Mouse (Mus musculus): ENCODE results near the gene Syne3. TPM values are rescaled to one million over a fixed set of nuclear protein-coding genes. Genes with fewer than 3 reads are reported as not detected.

Gene Syne3
- total RNA-seq, 1 experiment: 1.5 TPM

DNA sequence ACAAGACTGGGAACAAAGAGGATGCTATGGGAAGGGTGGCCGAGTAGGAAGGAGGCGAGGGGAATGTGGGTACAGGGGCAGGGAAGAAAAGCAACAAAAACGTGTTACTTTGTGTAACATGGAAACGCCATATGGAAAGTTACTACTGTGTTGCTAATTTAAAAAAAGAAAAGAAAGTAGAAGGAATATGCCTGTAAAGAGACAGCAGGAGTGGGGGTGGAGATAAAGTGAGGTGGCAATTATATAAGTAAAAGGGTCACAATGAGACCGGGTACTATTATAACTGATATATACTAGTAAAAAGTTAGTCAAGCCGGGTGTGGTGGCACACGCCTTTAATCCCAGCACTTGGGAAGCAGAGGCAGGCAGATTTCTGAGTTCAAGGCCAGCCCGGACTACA lies 92.8 kb downstream of the Syne3 start:
- Histone ChIP-seq H3K4me3 (ENCODE audit: insufficient read depth in 1 of 2, low read depth in 1 of 2, low read length in 2 of 2, poor library complexity in 1 of 2, severe bottlenecking in 1 of 2) (no peak overlapping the region), H3K36me3 (ENCODE audit: control insufficient read depth, insufficient read depth, low read length, poor library complexity, severe bottlenecking) (no peaks in the 10 kb centered on the region), H3K27ac (ENCODE audit: insufficient read depth, low read depth, low read length, poor library complexity, severe bottlenecking) (no peak overlapping the region), H3K9me3 (ENCODE audit: control insufficient read depth, insufficient read depth, low read depth, low read length) (no peaks in the 10 kb centered on the region), H3K9ac (ENCODE audit: insufficient read depth, low read depth, low read length, poor library complexity, severe bottlenecking) (no peak overlapping the region), H3K4me1 (ENCODE audit: control insufficient read depth in 2 of 2, insufficient read depth in 2 of 2, low read length in 2 of 2, poor library complexity in 1 of 2) (peaks cover 0 to 5% of the 10 kb centered on the region in 2 experiments; a peak in 1 of 4 replicates)
- in situ Hi-C loops (cut with MboI; ENCODE audit: low sequenced_read_pairs in 2 of 2, unreplicated experiment in 2 of 2): no loop called here
- no peak for DNase-seq (ENCODE audit: low read depth, low spot score)
- TF ChIP-seq HCFC1 (IDR thresholded peaks at IDR 0.05; ENCODE audit: borderline replicate concordance, insufficient read depth, low read length) (no peak), CHD2 (IDR thresholded peaks at IDR 0.05; ENCODE audit: low read depth, low read length) (no peak), ZC3H11A (IDR thresholded peaks at IDR 0.05; ENCODE audit: borderline replicate concordance, low read depth, low read length) (no peak)

DNA sequence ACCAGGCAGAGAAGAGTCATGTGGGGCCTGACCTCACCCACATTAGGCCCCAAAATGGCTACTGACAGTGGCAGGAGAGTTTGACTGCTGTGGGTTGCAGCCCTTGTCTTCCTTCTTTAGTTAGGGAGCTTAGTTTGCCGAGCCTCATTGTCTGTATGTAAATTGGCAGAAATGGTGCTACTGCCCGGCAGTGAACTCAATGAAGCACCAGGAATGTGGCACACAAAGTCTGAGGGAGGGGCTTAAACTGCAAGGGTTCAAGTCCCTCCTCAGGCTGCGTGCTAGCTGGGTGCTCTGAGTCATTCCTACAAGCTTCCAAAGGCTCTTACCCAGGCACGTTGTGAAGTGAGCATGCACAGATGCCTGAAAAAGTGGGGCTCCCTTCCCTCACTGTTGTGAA lies 93.9 kb downstream of the Syne3 start:
- Histone ChIP-seq H3K9me3 (ENCODE audit: control insufficient read depth, insufficient read depth, low read depth, low read length) (no peaks in the 10 kb centered on the region), H3K27ac (ENCODE audit: insufficient read depth, low read depth, low read length, poor library complexity, severe bottlenecking) (no peak overlapping the region), H3K4me3 (ENCODE audit: insufficient read depth in 1 of 2, low read depth in 1 of 2, low read length in 2 of 2, poor library complexity in 1 of 2, severe bottlenecking in 1 of 2) (no peak overlapping the region), H3K4me1 (ENCODE audit: control insufficient read depth in 2 of 2, insufficient read depth in 2 of 2, low read length in 2 of 2, poor library complexity in 1 of 2) (peaks cover 0 to 5% of the 10 kb centered on the region in 2 experiments; a peak in 1 of 4 replicates), H3K9ac (ENCODE audit: insufficient read depth, low read depth, low read length, poor library complexity, severe bottlenecking) (no peak overlapping the region), H3K36me3 (ENCODE audit: control insufficient read depth, insufficient read depth, low read length, poor library complexity, severe bottlenecking) (no peaks in the 10 kb centered on the region)
- DNase-seq (ENCODE audit: low read depth, low spot score): no peak
- in situ Hi-C loops (cut with MboI; ENCODE audit: low sequenced_read_pairs in 2 of 2, unreplicated experiment in 2 of 2): no loop called here
- TF ChIP-seq ZNF384 (IDR thresholded peaks at IDR 0.05; ENCODE audit: low read depth, low read length) (no peak), CHD2 (IDR thresholded peaks at IDR 0.05; ENCODE audit: low read depth, low read length) (no peak), HCFC1 (IDR thresholded peaks at IDR 0.05; ENCODE audit: borderline replicate concordance, insufficient read depth, low read length) (no peak), MAFK (IDR thresholded peaks at IDR 0.05; ENCODE audit: insufficient read depth, low read depth, low read length) (no peak), ZC3H11A (IDR thresholded peaks at IDR 0.05; ENCODE audit: borderline replicate concordance, low read depth, low read length) (no peak)

DNA sequence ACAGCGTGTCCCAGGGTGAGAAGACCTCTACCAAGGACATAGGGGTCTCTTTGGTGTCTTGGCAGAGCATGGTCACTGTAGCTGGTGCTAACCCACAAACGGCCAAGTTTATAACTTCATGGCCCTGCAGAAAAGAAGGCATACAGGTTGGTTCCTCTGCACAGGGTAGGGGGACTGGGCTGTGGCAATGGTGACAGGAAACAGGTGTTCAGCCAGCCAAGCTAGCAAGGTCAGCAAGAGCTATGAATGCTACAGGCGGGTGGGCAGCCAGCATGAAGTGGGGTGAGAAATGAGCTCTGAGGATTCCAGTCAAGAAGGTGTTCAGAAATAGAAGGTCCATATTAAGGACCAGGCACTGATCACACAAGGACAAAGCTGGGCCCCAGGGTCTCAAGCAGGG lies 96.6 kb downstream of the Syne3 start:
- Histone ChIP-seq H3K9ac (ENCODE audit: insufficient read depth, low read depth, low read length, poor library complexity, severe bottlenecking) (no peak overlapping the region), H3K27ac (ENCODE audit: insufficient read depth, low read depth, low read length, poor library complexity, severe bottlenecking) (no peak overlapping the region), H3K4me3 (ENCODE audit: insufficient read depth in 1 of 2, low read depth in 1 of 2, low read length in 2 of 2, poor library complexity in 1 of 2, severe bottlenecking in 1 of 2) (no peak overlapping the region), H3K36me3 (ENCODE audit: control insufficient read depth, insufficient read depth, low read length, poor library complexity, severe bottlenecking) (no peaks in the 10 kb centered on the region), H3K4me1 (ENCODE audit: control insufficient read depth in 2 of 2, insufficient read depth in 2 of 2, low read length in 2 of 2, poor library complexity in 1 of 2) (peaks cover 0 to 11% of the 10 kb centered on the region in 2 experiments; a peak in 2 of 4 replicates), H3K9me3 (ENCODE audit: control insufficient read depth, insufficient read depth, low read depth, low read length) (no peaks in the 10 kb centered on the region)
- in situ Hi-C loops (cut with MboI; ENCODE audit: low sequenced_read_pairs in 2 of 2, unreplicated experiment in 2 of 2): no loop called here
- TF ChIP-seq MAFK (IDR thresholded peaks at IDR 0.05; ENCODE audit: insufficient read depth, low read depth, low read length) (no peak), CHD2 (IDR thresholded peaks at IDR 0.05; ENCODE audit: low read depth, low read length) (no peak), HCFC1 (IDR thresholded peaks at IDR 0.05; ENCODE audit: borderline replicate concordance, insufficient read depth, low read length) (no peak), ZNF384 (IDR thresholded peaks at IDR 0.05; ENCODE audit: low read depth, low read length) (no peak), ZC3H11A (IDR thresholded peaks at IDR 0.05; ENCODE audit: borderline replicate concordance, low read depth, low read length) (no peak)
- no peak for DNase-seq (ENCODE audit: low read depth, low spot score)

DNA sequence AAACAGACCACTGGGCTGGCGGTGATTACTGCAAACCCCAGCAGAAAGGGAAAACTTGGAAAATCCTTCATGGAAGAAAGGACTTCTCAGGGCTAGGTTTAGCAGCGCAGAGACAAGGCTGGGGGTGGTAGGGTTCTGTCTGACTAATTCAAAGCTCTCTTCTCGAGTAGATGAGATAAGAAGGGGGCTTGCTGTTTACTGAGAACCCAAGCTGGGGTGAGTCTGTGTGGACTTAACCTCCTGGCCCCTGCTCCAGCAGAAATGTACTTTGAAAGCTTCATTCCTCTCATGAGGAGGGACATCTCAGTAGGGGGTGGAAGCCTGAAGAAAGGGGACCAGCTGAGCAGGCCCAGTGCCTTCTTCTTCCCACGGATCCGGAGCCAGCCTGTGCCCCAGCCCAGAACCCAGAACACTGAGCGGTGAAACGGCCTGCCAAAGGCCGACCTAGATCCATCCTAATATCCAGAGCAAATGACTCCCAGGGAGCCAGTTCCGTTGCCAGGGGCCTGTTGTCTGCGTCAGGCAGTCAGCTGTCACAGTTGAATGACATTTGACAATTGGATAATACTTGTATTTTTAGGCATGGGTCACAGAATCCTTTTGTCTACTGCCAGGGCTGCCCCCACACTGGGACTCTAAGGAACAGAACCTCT lies 97.2 kb downstream of the Syne3 start:
- TF ChIP-seq ZC3H11A (IDR thresholded peaks at IDR 0.05; ENCODE audit: borderline replicate concordance, low read depth, low read length) (no peak), HCFC1 (IDR thresholded peaks at IDR 0.05; ENCODE audit: borderline replicate concordance, insufficient read depth, low read length) (no peak), CHD2 (IDR thresholded peaks at IDR 0.05; ENCODE audit: low read depth, low read length) (no peak), MAFK (IDR thresholded peaks at IDR 0.05; ENCODE audit: insufficient read depth, low read depth, low read length) (no peak), ZNF384 (IDR thresholded peaks at IDR 0.05; ENCODE audit: low read depth, low read length) (no peak)
- Histone ChIP-seq H3K9ac (ENCODE audit: insufficient read depth, low read depth, low read length, poor library complexity, severe bottlenecking) (no peak overlapping the region), H3K27ac (ENCODE audit: insufficient read depth, low read depth, low read length, poor library complexity, severe bottlenecking) (no peak overlapping the region), H3K36me3 (ENCODE audit: control insufficient read depth, insufficient read depth, low read length, poor library complexity, severe bottlenecking) (no peaks in the 10 kb centered on the region), H3K4me3 (ENCODE audit: insufficient read depth in 1 of 2, low read depth in 1 of 2, low read length in 2 of 2, poor library complexity in 1 of 2, severe bottlenecking in 1 of 2) (no peak overlapping the region), H3K9me3 (ENCODE audit: control insufficient read depth, insufficient read depth, low read depth, low read length) (no peaks in the 10 kb centered on the region), H3K4me1 (ENCODE audit: control insufficient read depth in 2 of 2, insufficient read depth in 2 of 2, low read length in 2 of 2, poor library complexity in 1 of 2) (peaks cover 0 to 12% of the 10 kb centered on the region in 2 experiments; a peak in 2 of 4 replicates)
- no peak for DNase-seq (ENCODE audit: low read depth, low spot score)
- in situ Hi-C loops (cut with MboI; ENCODE audit: low sequenced_read_pairs in 2 of 2, unreplicated experiment in 2 of 2): no loop called here
